ENCODE assay signal across 9 mouse cellular contexts in the genomic region with DNA sequence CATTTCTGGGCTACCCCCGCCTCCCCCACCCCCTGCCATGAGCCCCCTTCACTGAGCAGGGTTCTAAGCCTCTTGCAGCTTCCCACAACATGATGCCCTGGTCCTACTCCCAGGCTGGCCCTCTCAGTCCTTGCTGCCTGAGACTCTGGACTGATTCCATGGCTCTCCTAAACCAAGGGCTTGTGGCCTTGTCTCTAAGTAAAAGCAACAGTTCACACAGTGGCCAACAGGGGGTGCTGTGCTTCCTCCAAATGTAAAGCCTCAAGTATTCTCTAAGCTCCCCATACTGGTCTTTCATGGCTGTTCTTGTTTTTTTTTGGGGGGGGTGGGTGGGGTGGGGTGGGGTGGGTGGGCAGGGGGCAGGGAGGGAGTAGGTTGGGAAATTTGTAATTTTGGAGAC. TPM values are rescaled to one million over a fixed set of nuclear protein-coding genes. Genes with fewer than 3 reads are reported as not detected.
DNase-seq lines count a peak whose midpoint lies in the region; ATAC-seq and TF ChIP-seq lines count a peak whose summit lies in the region.
"Had no signal": no experiment of that assay in that cellular context is flagged by ENCODE, and none has a peak within 500 bp of the region (broad histone marks: within the 10 kb centered on the region; RNA-seq: fewer than 3 reads in every experiment).

No protein-coding gene starts in this region.

- peak; percentile 64 for TF ChIP-seq CTCF in midbrain, postnatal 0 days (IDR thresholded peaks at IDR 0.05)

- no peak overlapping the region for H3K27ac ChIP-seq in heart, embryonic 10.5 days
- no peak overlapping the region for H3K27ac ChIP-seq in midbrain, postnatal 0 days (ENCODE audit: low read depth, low read length)

- H3K4me2 ChIP-seq in midbrain, postnatal 0 days (ENCODE audit: low read depth, low read length, poor library complexity, severe bottlenecking), result no peak overlapping the region

- H3K27me3 ChIP-seq in heart, embryonic 10.5 days (ENCODE audit: insufficient read depth, poor library complexity, severe bottlenecking), result peaks cover 18% of the 10 kb centered on the region
- H3K27me3 ChIP-seq in midbrain, postnatal 0 days (ENCODE audit: insufficient read depth, low read length), result no peaks in the 10 kb centered on the region

- no peak overlapping the region for H3K9ac ChIP-seq in midbrain, postnatal 0 days (replicated peaks; ENCODE audit: low read length, poor library complexity, severe bottlenecking)

- no peaks in the 10 kb centered on the region for H3K4me1 ChIP-seq in heart, embryonic 10.5 days
- H3K4me1 ChIP-seq in midbrain, postnatal 0 days (ENCODE audit: insufficient read depth, low read length), result no peaks in the 10 kb centered on the region

- no peak overlapping the region for H3K4me3 ChIP-seq in heart, embryonic 10.5 days
- H3K4me3 ChIP-seq in midbrain, postnatal 0 days (ENCODE audit: low read depth, low read length), result no peak overlapping the region

- peak; percentile 63; the same call in 1 of the 2 replicates for ATAC-seq in common myeloid progenitor, adult 5-6 weeks (replicated peaks; ENCODE audit: low read depth, poor library complexity, severe bottlenecking)
- ATAC-seq in midbrain, postnatal 0 days (ENCODE audit: low FRiP score), result no peak

- DNase-seq in heart, adult 18-20 months, result peak; percentile 23 to 52
- DNase-seq in heart, embryonic 10.5 days (ENCODE audit: low spot score), result no peak
- DNase-seq in 3T3-L1 (ENCODE audit: low read depth, low spot score) (peak; percentile 85), MN1 (ENCODE audit: low spot score) (peak; percentile 27)
- DNase-seq in kidney, postnatal 25 days, result peak; percentile 49 to 77
- peak; percentile 62 for DNase-seq in midbrain, postnatal 0 days (ENCODE audit: low spot score)
- peak; percentile 24 for DNase-seq in testis, postnatal 14 days (ENCODE audit: low spot score)

- WGBS in heart, embryonic 10.5 days, result 92% methylated on average over 1 of the region's 1 CpGs
- WGBS in midbrain, postnatal 0 days, result 100% methylated on average over 1 of the region's 1 CpGs

- no peaks in the 10 kb centered on the region for H3K36me3 ChIP-seq in heart, embryonic 10.5 days
- H3K36me3 ChIP-seq in midbrain, postnatal 0 days (ENCODE audit: insufficient read depth, low read length), result no peaks in the 10 kb centered on the region

- H3K9me3 ChIP-seq in heart, embryonic 10.5 days, result no peaks in the 10 kb centered on the region
- H3K9me3 ChIP-seq in midbrain, postnatal 0 days (ENCODE audit: low read length), result no peaks in the 10 kb centered on the region

RNA-seq across cellular contexts. Expression of a gene that starts 5.9 kb away (rescaled TPM):
- total RNA-seq in heart, adult 18-20 months (2021), result under 1 TPM; 0.22 to 0.36 TPM
- polyA plus RNA-seq in heart, embryonic 10.5 days (2016; fragmentation: Nextera tagmentation; extraction: Ambion mirVana), result 0.28 and 0.46 TPM in 2 replicates
- total RNA-seq in common myeloid progenitor, adult 5-6 weeks (2017), result 0.78 and 3.1 TPM in 2 replicates
- 0.71 and 0.99 TPM in 2 replicates for total RNA-seq in midbrain, postnatal 0 days (2014; rRNA removed)
- polyA plus RNA-seq in midbrain, postnatal 0 days (2015; fragmentation: Nextera tagmentation; extraction: Ambion mirVana), result 0.59 and 0.62 TPM in 2 replicates

RNA-seq across cellular contexts. Expression of a gene that starts 11.1 kb away (rescaled TPM):
- total RNA-seq in heart, adult 18-20 months (2021), result not detected
- 0.08 TPM in 1 of 2 replicates, not detected in the other for polyA plus RNA-seq in heart, embryonic 10.5 days (2016; fragmentation: Nextera tagmentation; extraction: Ambion mirVana)
- total RNA-seq in common myeloid progenitor, adult 5-6 weeks (2017), result not detected in 2 replicates
- 0.28 and 1.0 TPM in 2 replicates for total RNA-seq in midbrain, postnatal 0 days (2014; rRNA removed)
- polyA plus RNA-seq in midbrain, postnatal 0 days (2015; fragmentation: Nextera tagmentation; extraction: Ambion mirVana), result 0.49 and 0.68 TPM in 2 replicates
- polyA plus RNA-seq: lung, embryonic 16.5 days had no signal

RNA-seq across cellular contexts. Expression of a gene that starts 29.0 kb away (rescaled TPM):
- under 1 TPM in 1 of 2 experiments, not detected in 1; 0.05 TPM for total RNA-seq in heart, adult 18-20 months (2021)
- 0.29 and 0.37 TPM in 2 replicates for polyA plus RNA-seq in heart, embryonic 10.5 days (2016; fragmentation: Nextera tagmentation; extraction: Ambion mirVana)
- 1.9 and 4.8 TPM in 2 replicates for total RNA-seq in common myeloid progenitor, adult 5-6 weeks (2017)
- 0.80 and 1.3 TPM in 2 replicates for total RNA-seq in midbrain, postnatal 0 days (2014; rRNA removed)
- 0.54 and 0.57 TPM in 2 replicates for polyA plus RNA-seq in midbrain, postnatal 0 days (2015; fragmentation: Nextera tagmentation; extraction: Ambion mirVana)

RNA-seq across cellular contexts. Expression of a gene that starts 40.7 kb away (rescaled TPM):
- not detected for total RNA-seq in heart, adult 18-20 months (2021)
- polyA plus RNA-seq in heart, embryonic 10.5 days (2016; fragmentation: Nextera tagmentation; extraction: Ambion mirVana), result not detected in 2 replicates
- not detected in 2 replicates for total RNA-seq in common myeloid progenitor, adult 5-6 weeks (2017)
- total RNA-seq in midbrain, postnatal 0 days (2014; rRNA removed), result not detected in 2 replicates
- polyA plus RNA-seq in midbrain, postnatal 0 days (2015; fragmentation: Nextera tagmentation; extraction: Ambion mirVana), result not detected in 2 replicates
- polyA plus RNA-seq: lung, embryonic 16.5 days had no signal

RNA-seq across cellular contexts. Expression of a gene that starts 54.8 kb away (rescaled TPM):
- not detected for total RNA-seq in heart, adult 18-20 months (2021)
- polyA plus RNA-seq in heart, embryonic 10.5 days (2016; fragmentation: Nextera tagmentation; extraction: Ambion mirVana), result not detected in 2 replicates
- not detected in 2 replicates for total RNA-seq in common myeloid progenitor, adult 5-6 weeks (2017)
- not detected in 2 replicates for total RNA-seq in midbrain, postnatal 0 days (2014; rRNA removed)
- polyA plus RNA-seq in midbrain, postnatal 0 days (2015; fragmentation: Nextera tagmentation; extraction: Ambion mirVana), result not detected in 2 replicates
- polyA plus RNA-seq: lung, embryonic 16.5 days had no signal
